Mouse (Mus musculus) liver, adult 2 months (tissue): ENCODE results near the gene Spata20. TPM values are rescaled to one million over a fixed set of nuclear protein-coding genes. Genes with fewer than 3 reads are reported as not detected.

Source experiments
- DNase-seq: peaks from one replicate; pipeline ENCODE4 v3.0.0-alpha.2; 2011; ENCODE audit warnings: low read depth, low spot score; ENCODE audit errors: extremely low read depth
- H3K27ac ChIP-seq: fragments of 200-500 bp; replicated peaks from 2 replicates; pipeline ENCODE4 v1.5.1; 2012; ENCODE audit warnings: low read depth, mild to moderate bottlenecking, control low read depth, inconsistent platforms, low read length; ENCODE audit not compliant: insufficient read depth
- H3K27me3 ChIP-seq: fragments of 200-500 bp; 2 replicates; pipeline ENCODE4 v1.6.1; 2012; ENCODE audit warnings: mild to moderate bottlenecking, moderate library complexity, low read length, inconsistent platforms; ENCODE audit not compliant: control insufficient read depth, insufficient read depth
- H3K36me3 ChIP-seq: fragments of 200-500 bp; 2 replicates; pipeline ENCODE4 v1.6.1; 2012; ENCODE audit warnings: low read length, inconsistent platforms; ENCODE audit not compliant: control insufficient read depth, insufficient read depth
- H3K4me1 ChIP-seq: fragments of 200-500 bp; 2 replicates; pipeline ENCODE4 v1.6.1; 2011; ENCODE audit warnings: low read length; ENCODE audit not compliant: control insufficient read depth, insufficient read depth
- H3K4me3 ChIP-seq: fragments of 200-500 bp; 2 replicates; pipeline ENCODE4 v1.5.1; 2011; ENCODE audit warnings: low read depth, mild to moderate bottlenecking, control low read depth, low read length, moderate library complexity; ENCODE audit not compliant: insufficient read depth
- H3K79me2 ChIP-seq: fragments of 200-500 bp; 2 replicates; pipeline ENCODE4 v1.6.1; 2012; ENCODE audit warnings: inconsistent platforms, mild to moderate bottlenecking, low read length, moderate library complexity; ENCODE audit not compliant: control insufficient read depth, insufficient read depth
- H3K9ac ChIP-seq: fragments of 200-500 bp; 2 replicates; pipeline ENCODE4 v1.6.1; 2012; ENCODE audit warnings: low read depth, mild to moderate bottlenecking, control low read depth, inconsistent platforms, low read length
- CTCF ChIP-seq: fragments of 200-500 bp; IDR thresholded peaks from 2 replicates; pipeline ENCODE4 v1.5.1; 2011; ENCODE audit warnings: low read depth, low read length, control low read depth
- POLR2A ChIP-seq: fragments of 200-500 bp; IDR thresholded peaks from 2 replicates; pipeline ENCODE4 v1.6.1; 2011; ENCODE audit warnings: low read length, control low read depth; ENCODE audit not compliant: insufficient read depth; ENCODE audit errors: extremely low read depth
- WGBS: fragments of 180-500 bp; shearing (Covaris S2); methylation state at CpG from one replicate; pipeline ENCODE4 v1.1.7; 2018; 5-methylcytosine and 5-hydroxymethylcytosine counted together
- polyA plus RNA-seq: library from polyadenylated mRNA; depleted of rRNA; stranded (reverse); fragments of >200 nt; gene quantifications from 2 replicates; pipeline ENCODE4 v1.2.3, GENCODE M21; 2012
- total RNA-seq: library from RNA; depleted of rRNA; stranded (reverse); fragments of >200 nt; gene quantifications from 2 replicates; pipeline ENCODE4 v1.2.3, GENCODE M21; 2014

The Spata20 gene
- total and polyA plus RNA-seq, 2 experiments = not detected

- Histone ChIP-seq H3K4me1 (no peaks in the 10 kb centered on the region), H3K36me3 (no peaks in the 10 kb centered on the region), H3K4me3 (no peak overlapping the region), H3K27ac (no peak overlapping the region), H3K79me2 (no peaks in the 10 kb centered on the region), H3K27me3 (no peaks in the 10 kb centered on the region), H3K9ac (no peak overlapping the region)
- no peak for DNase-seq
- WGBS = 89% methylated on average over 10 of the region's 10 CpGs
- no peak for TF ChIP-seq POLR2A
- no peak for TF ChIP-seq CTCF
Observed at GRCm38 (mm10) chr11:94455161-94455820, 30.7 kb downstream of the Spata20 start.

DNA sequence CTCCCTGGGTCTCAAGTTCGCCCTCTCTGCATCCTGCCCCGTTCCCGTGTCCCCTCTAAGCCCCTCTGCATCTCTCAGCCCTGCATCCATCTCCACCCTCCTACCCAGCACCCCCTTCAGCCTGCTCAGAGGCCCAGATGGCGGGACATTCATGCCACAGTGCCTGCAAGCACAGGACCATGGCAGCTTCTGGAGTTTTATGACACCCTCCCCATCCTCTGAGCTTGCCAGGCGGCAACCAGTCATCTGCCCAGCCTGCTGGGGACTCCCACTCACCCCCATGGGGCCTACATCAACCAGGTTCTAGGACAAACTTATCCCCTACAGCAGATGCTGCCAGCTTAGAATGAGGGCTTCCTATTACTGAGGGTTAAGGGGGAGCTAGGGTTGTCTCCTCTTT is 31.2 kb downstream of the Spata20 start:
- Histone ChIP-seq H3K4me1 (no peaks in the 10 kb centered on the region), H3K9ac (no peak overlapping the region), H3K27me3 (no peaks in the 10 kb centered on the region), H3K79me2 (no peaks in the 10 kb centered on the region), H3K4me3 (no peak overlapping the region), H3K27ac (no peak overlapping the region), H3K36me3 (no peaks in the 10 kb centered on the region)
- 77% methylated on average over 5 of the region's 5 CpGs for whole genome bisulfite sequencing
- DNase-seq = no peak
- TF ChIP-seq POLR2A (no peak), CTCF (no peak)

- no peak for TF ChIP-seq CTCF
- no peak for TF ChIP-seq POLR2A
- WGBS = 72% methylated on average over 12 of the region's 12 CpGs
Observed at GRCm38 (mm10) chr11:94451091-94451773, 34.7 kb downstream of the Spata20 start.

DNA sequence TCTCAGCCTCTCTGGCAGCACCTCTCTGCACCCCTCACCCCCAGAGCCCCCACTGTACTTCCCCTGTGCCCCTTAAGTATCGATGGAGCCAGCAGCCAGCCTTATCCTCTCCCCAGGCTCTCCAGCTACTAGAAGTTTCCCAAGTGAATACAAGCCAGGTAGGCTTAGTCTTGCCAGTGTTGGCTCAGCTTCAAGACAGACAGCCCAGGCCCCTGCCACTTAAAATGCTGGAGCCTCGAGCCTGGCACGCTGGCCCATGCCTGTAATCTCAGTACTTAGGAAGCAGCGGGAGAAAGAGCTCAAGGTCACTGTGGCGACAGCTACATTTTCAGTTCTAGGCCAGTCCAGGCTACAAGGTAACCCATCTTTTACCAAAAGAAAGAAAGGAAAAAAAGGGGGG is 36.1 kb downstream of the Spata20 start:
- 70% methylated on average over 5 of the region's 5 CpGs for WGBS
- Histone ChIP-seq H3K27me3 (no peaks in the 10 kb centered on the region), H3K4me1 (no peaks in the 10 kb centered on the region), H3K4me3 (no peak overlapping the region), H3K9ac (no peak overlapping the region), H3K27ac (no peak overlapping the region), H3K36me3 (no peaks in the 10 kb centered on the region), H3K79me2 (no peaks in the 10 kb centered on the region)
- no peak for DNase-seq
- TF ChIP-seq POLR2A = no peak
- no peak for TF ChIP-seq CTCF

More at GRCm38 (mm10) chr11:94451091-94451773, 34.7 kb downstream of the Spata20 start:
- Histone ChIP-seq H3K79me2 (no peaks in the 10 kb centered on the region), H3K27ac (no peak overlapping the region), H3K4me1 (no peaks in the 10 kb centered on the region), H3K4me3 (no peak overlapping the region), H3K9ac (no peak overlapping the region), H3K27me3 (no peaks in the 10 kb centered on the region), H3K36me3 (no peaks in the 10 kb centered on the region)
- no peak for DNase-seq

DNA sequence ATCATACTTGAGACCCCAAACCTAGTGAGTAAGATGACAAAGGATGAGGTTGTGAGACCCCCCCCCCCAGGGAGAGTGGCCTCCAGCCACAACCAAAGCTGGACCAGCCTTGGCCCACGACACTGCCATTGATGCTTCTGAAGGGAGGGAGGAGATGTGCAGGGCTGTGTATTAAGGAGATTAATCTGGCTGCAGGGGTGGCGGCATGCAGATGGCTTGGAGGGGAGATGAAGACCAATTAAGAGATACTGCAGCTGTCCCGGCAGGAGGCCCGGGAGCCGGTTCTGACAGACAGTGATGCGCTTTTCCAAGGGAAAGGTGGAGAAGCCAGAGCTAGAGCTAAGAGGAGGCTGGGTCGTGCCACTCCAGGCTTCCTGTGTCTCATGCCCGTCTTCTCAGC is 36.7 kb downstream of the Spata20 start:
- WGBS = 72% methylated on average over 8 of the region's 8 CpGs
- Histone ChIP-seq H3K4me3 (no peak overlapping the region), H3K79me2 (no peaks in the 10 kb centered on the region), H3K36me3 (no peaks in the 10 kb centered on the region), H3K27ac (no peak overlapping the region), H3K9ac (no peak overlapping the region), H3K4me1 (no peaks in the 10 kb centered on the region), H3K27me3 (no peaks in the 10 kb centered on the region; the same call in 1 of the 2 replicates)
- no peak for TF ChIP-seq POLR2A
- no peak for TF ChIP-seq CTCF
- DNase-seq = no peak

DNA sequence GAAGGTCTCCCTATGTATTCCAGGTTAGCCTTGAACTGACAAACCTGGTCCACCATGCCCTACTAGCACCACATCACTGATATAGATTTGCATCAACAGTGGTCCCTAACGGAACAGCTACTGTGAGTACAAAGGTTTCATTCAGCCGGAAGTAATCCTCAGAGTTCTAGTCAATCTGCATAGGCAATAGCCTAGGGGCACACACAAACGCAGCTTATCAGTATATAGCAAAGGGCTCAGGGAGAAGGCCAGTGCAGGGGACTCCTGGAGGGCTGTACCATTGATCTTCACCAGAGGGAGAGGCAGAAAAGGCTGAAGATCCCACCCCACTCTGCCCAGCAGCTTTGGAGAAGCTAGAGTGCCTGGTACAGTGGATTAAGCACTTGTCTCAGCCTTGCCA is 39.0 kb downstream of the Spata20 start:
- 41% methylated on average over 3 of the region's 3 CpGs for whole genome bisulfite sequencing
- Histone ChIP-seq H3K4me3 (no peak overlapping the region), H3K9ac (no peak overlapping the region), H3K36me3 (no peaks in the 10 kb centered on the region), H3K27me3 (no peaks in the 10 kb centered on the region; the same call in 1 of the 2 replicates), H3K27ac (no peak overlapping the region), H3K4me1 (no peaks in the 10 kb centered on the region), H3K79me2 (no peaks in the 10 kb centered on the region)
- TF ChIP-seq CTCF (no peak), POLR2A (no peak)
- DNase-seq = no peak
